Mouse (Mus musculus) layer of hippocampus, adult 2 months (tissue): Measurements from ENCODE around the gene Plrg1. TPM values are rescaled to one million over a fixed set of nuclear protein-coding genes. Genes with fewer than 3 reads are reported as not detected.

Experiments used
- DNase-seq, 2 experiments: peaks; one replicate each; pipeline ENCODE4 v3.0.0; 2022; ENCODE audit warnings: low spot score in 2 of 2
- H3K27ac ChIP-seq: fragments of 200-600 bp; 2 replicates; pipeline ENCODE4 v1.8.1; 2022
- H3K4me3 ChIP-seq: fragments of 200-600 bp; 2 replicates; pipeline ENCODE4 v1.8.1; 2022; ENCODE audit warnings: mild to moderate bottlenecking
- CTCF ChIP-seq: fragments of 200-600 bp; conservative IDR thresholded peaks from 2 replicates; pipeline ENCODE4 v1.8.1; 2022; ENCODE audit warnings: antibody characterized with exemption, mild to moderate bottlenecking, moderate library complexity
- total RNA-seq, 2 experiments: library from RNA; stranded (reverse); gene quantifications; 2 replicates each; pipeline ENCODE4 v1.2.3; 2021

Gene Plrg1
- total RNA-seq, 2 experiments from 2014 or later, result 50.3 to 50.6 TPM

- peak in 1 of 2 experiments; percentile 47 for DNase-seq
- no peak for TF ChIP-seq CTCF
- no peak overlapping the region for H3K4me3 ChIP-seq
- peak overlapping the region; percentile 85 for H3K27ac ChIP-seq
Measured at GRCm38 (mm10) chr3:83027546-83028251, 27.6 kb upstream of the Plrg1 start.

- no peak for DNase-seq
- Histone ChIP-seq H3K27ac (no peak overlapping the region), H3K4me3 (no peak overlapping the region)
- TF ChIP-seq CTCF, result no peak
Measured at GRCm38 (mm10) chr3:83030331-83030730, 25.0 kb upstream of the Plrg1 start.

DNA sequence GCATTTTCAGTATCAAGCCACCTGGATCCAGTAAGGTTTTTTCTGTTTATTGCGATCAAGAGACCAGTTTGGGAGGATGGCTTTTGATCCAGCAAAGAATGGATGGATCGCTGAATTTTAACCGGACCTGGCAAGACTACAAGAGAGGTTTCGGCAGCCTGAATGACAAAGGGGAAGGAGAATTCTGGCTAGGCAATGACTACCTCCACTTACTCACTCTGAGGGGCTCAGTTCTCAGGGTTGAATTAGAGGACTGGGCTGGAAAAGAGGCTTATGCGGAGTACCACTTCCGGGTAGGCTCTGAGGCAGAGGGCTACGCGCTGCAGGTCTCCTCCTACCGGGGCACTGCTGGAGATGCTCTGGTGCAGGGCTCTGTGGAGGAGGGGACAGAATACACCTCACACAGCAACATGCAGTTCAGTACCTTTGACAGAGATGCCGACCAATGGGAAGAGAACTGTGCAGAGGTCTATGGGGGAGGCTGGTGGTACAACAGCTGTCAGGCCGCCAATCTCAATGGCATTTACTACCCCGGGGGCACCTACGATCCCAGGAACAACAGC, 22.5 kb upstream of the Plrg1 start:
- DNase-seq, result no peak
- no peak for TF ChIP-seq CTCF
- no peak overlapping the region for H3K27ac ChIP-seq
- H3K4me3 ChIP-seq, result no peak overlapping the region; the same call in 1 of the 2 replicates

GRCm38 (mm10) chr3:83033801-83034200, 21.5 kb upstream of the Plrg1 start:
- H3K4me3 ChIP-seq, result no peak overlapping the region
- no peak for DNase-seq
- no peak for TF ChIP-seq CTCF
- no peak overlapping the region for H3K27ac ChIP-seq

DNA sequence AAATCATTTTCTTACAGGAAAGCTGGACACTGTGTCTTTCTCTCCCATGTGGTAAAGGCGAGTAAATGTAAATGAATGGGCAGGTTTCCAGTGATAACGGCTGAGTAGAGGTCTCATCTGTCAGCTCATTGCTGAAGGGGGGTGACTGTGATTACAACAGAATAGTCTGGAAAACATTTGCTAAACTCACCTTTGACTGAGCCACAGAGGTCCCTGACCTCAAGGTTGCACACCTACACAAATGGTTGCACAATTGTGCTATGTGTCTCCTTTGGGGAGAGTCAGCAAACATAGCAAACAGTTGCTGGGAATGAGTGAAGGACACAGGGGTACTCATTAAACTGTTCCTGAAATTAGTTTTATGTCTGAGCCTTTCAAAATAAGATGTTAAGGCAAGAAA, 16.5 kb upstream of the Plrg1 start:
- Histone ChIP-seq H3K4me3 (no peak overlapping the region), H3K27ac (no peak overlapping the region)
- no peak for TF ChIP-seq CTCF
- DNase-seq, result no peak

- no peak for DNase-seq
- Histone ChIP-seq H3K4me3 (no peak overlapping the region), H3K27ac (no peak overlapping the region)
- TF ChIP-seq CTCF, result no peak
Measured at GRCm38 (mm10) chr3:83039666-83040065, 15.7 kb upstream of the Plrg1 start.

- no peak for TF ChIP-seq CTCF
- Histone ChIP-seq H3K27ac (no peak overlapping the region), H3K4me3 (no peak overlapping the region)
- no peak for DNase-seq
Measured at GRCm38 (mm10) chr3:83042451-83042850, 12.9 kb upstream of the Plrg1 start.

- no peak overlapping the region for H3K4me3 ChIP-seq
- H3K27ac ChIP-seq, result no peak overlapping the region
- no peak for DNase-seq
- TF ChIP-seq CTCF, result no peak
Measured at GRCm38 (mm10) chr3:83046649-83047048, 8.7 kb upstream of the Plrg1 start.

DNA sequence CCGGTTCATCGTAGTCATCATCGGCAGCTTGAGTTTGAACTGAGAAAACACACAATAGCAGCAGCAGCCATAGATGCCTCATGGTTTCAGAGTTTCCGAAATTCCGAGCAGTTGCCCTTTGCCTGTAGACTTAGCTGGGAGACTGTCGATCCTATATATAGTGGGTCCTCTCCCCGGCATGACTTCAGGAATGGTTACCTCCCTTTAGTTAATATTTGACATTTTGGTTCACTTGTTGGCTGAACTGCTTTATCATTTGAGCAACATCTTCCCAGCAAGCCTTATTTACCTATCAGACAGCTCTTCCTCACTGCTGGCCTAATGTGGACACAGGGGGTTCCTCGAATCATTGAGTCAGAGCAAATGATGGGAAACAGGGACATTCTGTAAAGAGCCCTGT, 5.6 kb upstream of the Plrg1 start, which contains the start of gene Fgb:
Fgb (minus strand) TSS at position 184 of the 400 bp plus-strand sequence.
- H3K4me3 ChIP-seq, result no peak within 1 kb of the TSS

DNA sequence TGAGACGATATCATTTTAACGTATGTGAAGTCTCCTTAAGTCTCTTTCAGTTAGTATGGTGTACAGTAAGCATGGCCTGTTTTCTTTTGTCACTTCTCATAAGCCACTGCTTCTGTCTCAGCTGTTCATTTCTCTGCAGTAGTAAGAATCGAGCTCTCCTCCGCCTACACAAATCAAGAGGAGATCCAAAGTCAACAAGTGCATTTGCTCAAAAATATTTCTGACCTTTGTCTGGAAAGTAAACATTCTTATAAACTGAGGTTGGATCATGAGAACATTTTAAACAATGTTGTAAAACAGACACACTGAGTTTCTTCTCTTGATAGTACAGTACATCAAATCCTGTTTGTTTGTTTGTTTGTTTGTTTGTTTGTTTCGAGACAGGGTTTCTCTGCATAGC, 4.7 kb upstream of the Plrg1 start:
- Histone ChIP-seq H3K4me3 (no peak overlapping the region), H3K27ac (no peak overlapping the region)
- no peak for DNase-seq
- TF ChIP-seq CTCF, result no peak

More for the DNA sequence above, 5.6 kb upstream of the Plrg1 start, which contains the start of gene Fgb:
- no peak within 1 kb of the TSS for H3K27ac ChIP-seq
- no peak for TF ChIP-seq CTCF
- no peak for DNase-seq

DNA sequence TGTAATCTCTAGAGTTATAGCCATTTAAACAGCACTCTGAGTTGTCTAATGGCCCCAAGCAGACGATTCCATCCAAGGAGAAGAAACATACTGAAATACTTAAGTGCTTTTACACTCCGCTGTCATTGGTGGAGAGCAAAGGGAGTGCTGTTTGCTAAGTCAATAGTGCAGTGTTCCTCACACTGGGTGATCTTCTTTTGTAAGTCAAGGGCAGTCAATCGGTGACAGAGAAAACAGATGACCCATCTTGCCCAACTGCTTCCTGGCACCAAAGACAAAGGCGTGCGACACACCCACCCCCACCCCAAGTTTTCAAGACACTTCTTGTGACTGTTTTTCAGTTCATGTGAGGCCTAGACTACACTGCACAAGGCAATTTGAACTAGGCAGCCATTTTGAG, 3.2 kb upstream of the Plrg1 start:
- no peak for DNase-seq
- TF ChIP-seq CTCF, result no peak
- no peak overlapping the region for H3K27ac ChIP-seq
- no peak overlapping the region for H3K4me3 ChIP-seq

DNA sequence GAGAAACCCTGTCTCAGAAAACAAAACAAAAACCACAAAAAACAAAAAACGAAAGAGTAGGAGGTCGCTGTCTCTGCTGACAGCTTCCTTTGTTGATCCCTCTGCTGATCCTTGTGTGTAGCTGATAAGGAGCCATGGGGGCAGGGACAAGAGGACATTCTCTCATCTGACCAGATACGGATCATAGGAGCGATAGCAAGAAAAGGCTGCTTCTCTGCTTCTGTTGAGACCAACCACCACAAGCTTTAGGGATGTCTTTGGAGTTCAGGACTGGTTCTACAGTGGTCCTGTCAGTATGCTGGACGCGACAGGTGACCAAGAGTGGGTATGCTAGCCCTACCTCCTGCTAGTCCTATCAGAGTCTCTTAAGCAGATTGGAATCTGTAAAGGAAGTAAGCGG, 2.2 kb upstream of the Plrg1 start:
- TF ChIP-seq CTCF, result no peak
- no peak for DNase-seq
- Histone ChIP-seq H3K27ac (no peak overlapping the region), H3K4me3 (no peak overlapping the region)

GRCm38 (mm10) chr3:83053758-83054157, 1.6 kb upstream of the Plrg1 start:
- Histone ChIP-seq H3K4me3 (no peak overlapping the region), H3K27ac (no peak overlapping the region)
- DNase-seq, result peak in 1 of 2 experiments; percentile 50
- TF ChIP-seq CTCF, result peak; percentile 89

DNA sequence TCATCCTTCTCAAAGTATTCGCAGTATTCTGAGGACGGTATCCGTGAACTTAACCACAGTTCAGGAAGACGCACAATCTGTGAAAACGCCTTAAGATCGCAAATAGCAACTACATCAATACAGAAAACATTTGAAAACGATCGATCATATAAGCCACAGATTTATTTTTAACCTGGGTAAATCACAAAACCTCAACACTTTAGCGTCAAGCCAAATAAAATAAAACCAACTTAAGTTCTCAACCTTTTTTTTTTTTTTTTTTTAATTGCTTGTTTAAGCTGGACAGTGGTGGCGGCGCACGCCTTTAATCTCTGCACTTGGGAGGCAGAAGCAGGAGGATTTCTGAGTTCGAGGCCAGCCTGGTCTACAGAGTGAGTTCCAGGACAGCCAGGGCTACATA, 563 bp upstream of the Plrg1 start:
- Histone ChIP-seq H3K4me3 (peak overlapping the region; percentile 56), H3K27ac (peak overlapping the region; percentile 70)
- no peak for TF ChIP-seq CTCF
- DNase-seq, result no peak
